Mouse (Mus musculus) cortical plate, adult 2 months (tissue): ENCODE measurements around the gene Ptafr.

Experiments used
- CTCF ChIP-seq: fragments of 200-500 bp; IDR thresholded peaks from 2 replicates; pipeline ENCODE4 v1.5.1; 2011; ENCODE audit warnings: mild to moderate bottlenecking, control low read depth, low read length; ENCODE audit not compliant: insufficient read depth; ENCODE audit errors: extremely low read depth
- POLR2A ChIP-seq: fragments of 200-500 bp; IDR thresholded peaks from 2 replicates; pipeline ENCODE4 v1.6.1; 2011; ENCODE audit warnings: mild to moderate bottlenecking, low read length, control low read depth; ENCODE audit not compliant: insufficient read depth; ENCODE audit errors: extremely low read depth

- no peak for TF ChIP-seq CTCF
- TF ChIP-seq POLR2A = no peak
Observed at GRCm38 (mm10) chr4:132594191-132594590, 30.3 kb downstream of the Ptafr start.
